Mouse (Mus musculus): ENCODE results near the gene Zfp652. TPM values are rescaled to one million over a fixed set of nuclear protein-coding genes. Genes with fewer than 3 reads are reported as not detected.
A peak's percentile ranks its signal among the peaks of the same experiment; 100 is the strongest.
"Not testable (repeated sequence)": the region's sequence is repeated elsewhere in the genome, so short reads cannot be mapped to it uniquely, and the experiment has no call there.

The Zfp652 gene
- polyA plus RNA-seq, 1 experiment from 2014 or later = 26.6 TPM

DNA sequence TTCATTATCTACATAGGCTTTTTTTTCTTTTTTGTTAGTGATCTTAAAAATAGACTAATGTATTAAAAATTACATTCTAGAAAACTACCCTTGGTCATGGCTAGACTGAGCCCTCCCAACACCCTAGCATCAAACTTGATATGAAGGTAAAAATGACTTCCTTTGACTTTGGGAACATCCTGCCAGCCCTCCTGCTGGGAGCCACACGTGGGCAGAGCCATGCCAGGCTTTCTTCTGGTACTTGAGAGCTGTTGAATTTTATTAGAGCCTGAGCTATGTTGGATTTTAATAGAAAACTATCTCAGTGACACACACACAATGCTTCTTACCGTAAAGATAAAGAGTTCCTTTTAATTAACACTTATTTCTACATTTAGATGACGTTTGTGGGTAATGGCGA, 34.3 kb downstream of the Zfp652 start:
- Histone ChIP-seq H3K4me1 (no peaks in the 10 kb centered on the region), H3K9me3 (no peaks in the 10 kb centered on the region), H3K4me3 (no peak overlapping the region), H3K36me3 (peaks cover 22% of the 10 kb centered on the region), H3K4me2 (no peak overlapping the region), H3K27ac (no peak overlapping the region), H3K9ac (no peak overlapping the region), H3K27me3 (no peaks in the 10 kb centered on the region)
- WGBS = 70% methylated on average over 4 of the region's 4 CpGs
- ATAC-seq (ENCODE audit: insufficient number of reproducible peaks, low FRiP score, low TSS enrichment, low read depth) = no peak

DNA sequence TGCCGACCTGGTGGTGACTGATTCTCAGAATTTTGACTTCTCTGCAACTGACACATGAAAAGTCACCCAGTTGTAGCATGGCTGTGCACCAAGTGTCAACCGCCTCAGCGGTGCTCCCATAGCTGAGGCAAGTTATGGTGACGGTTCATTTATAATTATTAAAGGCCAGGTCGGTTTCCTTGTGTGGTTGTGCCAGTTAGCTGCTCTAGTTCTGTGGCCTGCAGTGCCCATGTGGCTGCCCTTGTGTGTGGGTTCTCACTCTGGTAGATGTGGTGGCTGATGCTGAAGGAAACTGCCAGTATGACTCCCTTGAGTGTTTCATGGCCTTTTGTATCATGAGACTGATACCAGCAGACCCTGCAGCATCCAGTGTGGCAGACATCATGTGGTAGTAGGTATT, 35.9 kb downstream of the Zfp652 start:
- 79% methylated on average over 5 of the region's 5 CpGs for WGBS
- H3K4me3 ChIP-seq = no peak overlapping the region
- no peak overlapping the region for H3K27ac ChIP-seq
- no peak overlapping the region for H3K4me2 ChIP-seq
- H3K9ac ChIP-seq = no peak overlapping the region
- H3K36me3 ChIP-seq = peaks cover 35% of the 10 kb centered on the region
- ATAC-seq (ENCODE audit: insufficient number of reproducible peaks, low FRiP score, low TSS enrichment, low read depth) = no peak
- no peaks in the 10 kb centered on the region for H3K9me3 ChIP-seq
- no peaks in the 10 kb centered on the region for H3K4me1 ChIP-seq
- H3K27me3 ChIP-seq = no peaks in the 10 kb centered on the region

- Histone ChIP-seq H3K9ac (no peak overlapping the region), H3K4me2 (no peak overlapping the region), H3K27ac (no peak overlapping the region), H3K4me1 (no peaks in the 10 kb centered on the region), H3K27me3 (no peaks in the 10 kb centered on the region), H3K9me3 (no peaks in the 10 kb centered on the region), H3K4me3 (no peak overlapping the region), H3K36me3 (peaks cover 40% of the 10 kb centered on the region)
- WGBS = 81% methylated on average over 15 of the region's 15 CpGs
- no peak for ATAC-seq (ENCODE audit: insufficient number of reproducible peaks, low FRiP score, low TSS enrichment, low read depth)
Measured at GRCm38 (mm10) chr11:95749619-95750018, 37.1 kb downstream of the Zfp652 start.

- Histone ChIP-seq H3K4me3 (no peak overlapping the region), H3K4me2 (no peak overlapping the region), H3K27me3 (no peaks in the 10 kb centered on the region), H3K36me3 (peaks cover 54% of the 10 kb centered on the region), H3K9me3 (no peaks in the 10 kb centered on the region), H3K27ac (no peak overlapping the region), H3K4me1 (no peaks in the 10 kb centered on the region), H3K9ac (no peak overlapping the region)
- no peak for ATAC-seq (ENCODE audit: insufficient number of reproducible peaks, low FRiP score, low TSS enrichment, low read depth)
- 40% methylated on average over 1 of the region's 1 CpGs for WGBS
Measured at GRCm38 (mm10) chr11:95750995-95751394, 38.5 kb downstream of the Zfp652 start.

- ATAC-seq (ENCODE audit: insufficient number of reproducible peaks, low FRiP score, low TSS enrichment, low read depth); H3K27ac ChIP-seq; H3K4me1 ChIP-seq; H3K4me2 ChIP-seq; H3K9ac ChIP-seq; H3K4me3 ChIP-seq; H3K9me3 ChIP-seq; H3K27me3 ChIP-seq: not testable (repeated sequence)
- H3K36me3 ChIP-seq = peaks cover 65% of the 10 kb centered on the region
- WGBS = 93% methylated on average over 4 of the region's 4 CpGs
Measured at GRCm38 (mm10) chr11:95755137-95755536, 42.7 kb downstream of the Zfp652 start.

DNA sequence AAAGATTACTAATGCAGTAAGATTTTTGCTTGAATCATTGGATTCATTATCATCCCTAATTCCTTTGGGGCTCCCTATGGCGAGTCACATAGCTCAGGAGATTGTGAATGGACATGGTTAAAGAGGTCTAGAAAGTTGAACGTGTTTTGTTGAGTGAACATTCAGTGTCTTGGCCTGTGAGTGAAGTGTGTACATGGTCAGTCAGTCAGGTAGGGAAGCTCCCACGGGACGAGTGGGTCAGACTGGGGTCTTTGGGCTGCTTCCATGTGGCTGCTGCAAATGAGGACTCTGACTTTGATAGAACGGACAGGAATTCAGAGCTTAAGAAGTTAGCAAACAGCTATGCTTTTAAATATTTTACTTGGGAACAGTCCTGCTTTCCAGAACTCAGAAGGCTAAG, 48.0 kb downstream of the Zfp652 start:
- Histone ChIP-seq H3K9ac (no peak overlapping the region), H3K27ac (no peak overlapping the region), H3K27me3 (no peaks in the 10 kb centered on the region), H3K9me3 (no peaks in the 10 kb centered on the region), H3K4me3 (no peak overlapping the region), H3K4me2 (no peak overlapping the region), H3K36me3 (peaks cover 52% of the 10 kb centered on the region), H3K4me1 (peaks cover 3% of the 10 kb centered on the region; the same call in 1 of the 2 replicates)
- no peak for ATAC-seq (ENCODE audit: insufficient number of reproducible peaks, low FRiP score, low TSS enrichment, low read depth)
- WGBS = 87% methylated on average over 5 of the region's 5 CpGs

DNA sequence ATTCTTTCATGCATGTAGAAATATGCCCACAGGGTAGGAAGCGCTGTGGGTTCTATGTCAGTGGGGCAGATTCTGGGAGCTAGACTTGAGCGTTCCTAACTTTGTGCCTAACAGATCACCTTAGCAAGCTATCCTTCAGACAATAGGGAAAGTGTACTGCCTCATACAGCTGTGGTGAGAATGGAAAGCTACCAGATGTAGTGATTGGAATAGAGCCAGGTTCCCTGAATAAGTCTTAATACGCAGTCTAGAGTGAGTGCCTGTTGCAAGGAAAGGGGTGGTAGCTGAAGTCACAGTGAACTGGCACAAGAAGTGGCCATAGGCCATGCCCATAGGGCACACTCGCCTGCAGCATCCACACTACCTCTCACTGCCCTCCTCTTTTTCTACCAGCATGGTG, 50.5 kb downstream of the Zfp652 start:
- 65% methylated on average over 4 of the region's 4 CpGs for WGBS
- Histone ChIP-seq H3K27ac (no peak overlapping the region), H3K36me3 (peaks cover 33% of the 10 kb centered on the region), H3K4me3 (no peak overlapping the region), H3K4me1 (peaks cover 3% of the 10 kb centered on the region; the same call in 1 of the 2 replicates), H3K9ac (no peak overlapping the region), H3K9me3 (no peaks in the 10 kb centered on the region), H3K27me3 (no peaks in the 10 kb centered on the region), H3K4me2 (no peak overlapping the region)
- 0 out of 2 replicates have a peak, but pooled peaks have one; percentile 48 for ATAC-seq (ENCODE audit: insufficient number of reproducible peaks, low FRiP score, low TSS enrichment, low read depth)

DNA sequence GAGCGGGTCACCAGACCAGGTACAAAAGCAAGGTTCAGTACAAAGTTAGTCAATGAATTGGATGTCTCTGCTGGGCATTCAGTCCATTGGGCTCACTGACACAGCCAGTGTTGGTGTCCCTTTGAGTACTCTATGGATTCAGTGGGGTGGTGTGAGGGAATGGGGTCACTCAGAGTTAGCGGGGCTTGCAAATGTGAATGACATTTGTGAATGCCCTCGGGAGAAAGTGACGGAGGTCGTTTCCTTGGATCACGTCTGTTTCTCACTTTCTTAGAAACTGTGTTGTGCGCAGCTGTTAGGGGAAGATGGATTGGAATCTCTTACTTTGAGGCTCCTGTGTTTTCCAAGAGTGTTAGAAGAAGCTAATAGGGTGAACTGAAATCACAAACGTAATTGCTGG, 52.3 kb downstream of the Zfp652 start:
- Histone ChIP-seq H3K36me3 (peaks cover 39% of the 10 kb centered on the region), H3K4me3 (no peak overlapping the region), H3K4me2 (no peak overlapping the region), H3K27ac (no peak overlapping the region), H3K9ac (no peak overlapping the region), H3K4me1 (peaks cover 3% of the 10 kb centered on the region; the same call in 1 of the 2 replicates), H3K27me3 (no peaks in the 10 kb centered on the region), H3K9me3 (no peaks in the 10 kb centered on the region)
- ATAC-seq (ENCODE audit: insufficient number of reproducible peaks, low FRiP score, low TSS enrichment, low read depth) = no peak
- WGBS = 68% methylated on average over 8 of the region's 8 CpGs

GRCm38 (mm10) chr11:95765334-95765733, 52.9 kb downstream of the Zfp652 start:
- Histone ChIP-seq H3K9ac (no peak overlapping the region), H3K4me3 (no peak overlapping the region), H3K9me3 (no peaks in the 10 kb centered on the region), H3K27me3 (no peaks in the 10 kb centered on the region), H3K36me3 (peaks cover 41% of the 10 kb centered on the region), H3K4me2 (no peak overlapping the region), H3K27ac (no peak overlapping the region), H3K4me1 (peaks cover 3% of the 10 kb centered on the region; the same call in 1 of the 2 replicates)
- 92% methylated on average over 10 of the region's 10 CpGs for WGBS
- ATAC-seq (ENCODE audit: insufficient number of reproducible peaks, low FRiP score, low TSS enrichment, low read depth) = no peak

DNA sequence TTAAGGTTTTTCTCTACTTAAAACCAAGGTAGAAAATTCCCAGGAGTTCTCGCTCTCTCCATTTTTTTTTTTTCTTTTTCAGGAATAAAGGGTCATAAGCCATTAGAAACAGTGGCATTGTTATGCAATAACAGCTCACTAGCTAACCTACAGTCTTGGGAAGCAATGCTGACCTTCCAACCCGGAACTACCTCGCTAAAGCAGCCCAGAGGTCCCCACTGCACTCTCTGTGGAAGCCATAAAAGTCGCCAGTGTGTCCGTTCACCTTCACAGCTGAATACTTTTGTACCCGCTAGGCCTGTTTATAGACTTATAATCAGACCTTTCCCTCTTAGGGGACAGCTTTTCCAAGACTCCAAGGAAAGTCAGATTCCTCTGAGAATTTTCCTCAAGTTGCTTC, 55.8 kb downstream of the Zfp652 start:
- Histone ChIP-seq H3K9me3 (no peaks in the 10 kb centered on the region), H3K4me2 (no peak overlapping the region), H3K27me3 (no peaks in the 10 kb centered on the region), H3K4me1 (0 out of 2 replicates have a peak, but pooled peaks cover under 1% of the 10 kb centered on the region), H3K4me3 (no peak overlapping the region), H3K9ac (no peak overlapping the region), H3K27ac (no peak overlapping the region), H3K36me3 (peaks cover 38% of the 10 kb centered on the region)
- 58% methylated on average over 6 of the region's 6 CpGs for WGBS
- ATAC-seq (ENCODE audit: insufficient number of reproducible peaks, low FRiP score, low TSS enrichment, low read depth) = no peak

- H3K4me1 ChIP-seq = no peaks in the 10 kb centered on the region
- no peak for ATAC-seq (ENCODE audit: insufficient number of reproducible peaks, low FRiP score, low TSS enrichment, low read depth)
- 86% methylated on average over 10 of the region's 10 CpGs for WGBS
Measured at GRCm38 (mm10) chr11:95769208-95769607, 56.7 kb downstream of the Zfp652 start.

DNA sequence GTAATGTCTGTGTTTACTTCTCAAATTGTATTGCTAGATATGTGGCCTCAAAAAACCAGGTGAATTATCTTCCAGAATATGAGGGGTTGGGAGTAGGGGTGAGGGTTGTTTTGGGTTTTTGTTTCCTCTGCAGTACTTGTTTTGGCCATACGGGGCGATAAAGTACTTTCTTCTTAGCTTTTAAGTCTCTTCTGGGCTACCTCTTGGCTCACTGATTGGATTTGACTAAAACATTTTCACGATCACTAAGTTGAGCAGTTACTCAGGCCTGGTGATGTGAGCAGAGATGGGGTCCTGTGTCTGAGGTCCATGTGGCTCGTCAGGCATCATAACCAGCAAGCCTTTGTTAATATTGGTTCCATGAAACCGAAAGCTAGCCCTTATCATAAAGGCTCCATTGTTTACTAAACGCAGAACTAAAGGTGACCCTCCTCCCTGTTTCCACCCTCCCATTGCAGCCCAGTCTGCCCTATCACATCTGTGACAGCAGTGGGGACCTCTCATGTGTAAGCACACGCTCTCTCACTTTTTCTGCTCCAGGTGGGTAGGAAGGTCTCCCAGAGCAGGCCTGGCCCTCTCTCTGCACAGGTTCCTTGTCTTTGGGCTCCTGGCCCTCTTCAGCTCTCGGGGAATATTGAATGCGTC, 58.4 kb downstream of the Zfp652 start:
- H3K27me3 ChIP-seq = no peaks in the 10 kb centered on the region
- H3K36me3 ChIP-seq = peaks cover 22% of the 10 kb centered on the region
- no peak overlapping the region for H3K27ac ChIP-seq
- H3K4me1 ChIP-seq = no peaks in the 10 kb centered on the region
- no peak overlapping the region for H3K9ac ChIP-seq
- no peak overlapping the region for H3K4me2 ChIP-seq
- no peak overlapping the region for H3K4me3 ChIP-seq
- no peak for ATAC-seq (ENCODE audit: insufficient number of reproducible peaks, low FRiP score, low TSS enrichment, low read depth)
- no peaks in the 10 kb centered on the region for H3K9me3 ChIP-seq
- WGBS = 60% methylated on average over 9 of the region's 9 CpGs

More at GRCm38 (mm10) chr11:95769208-95769607, 56.7 kb downstream of the Zfp652 start:
- no peak overlapping the region for H3K4me2 ChIP-seq
- H3K27me3 ChIP-seq = no peaks in the 10 kb centered on the region
- H3K9ac ChIP-seq = no peak overlapping the region
- H3K4me3 ChIP-seq = no peak overlapping the region
- H3K9me3 ChIP-seq = no peaks in the 10 kb centered on the region
- H3K27ac ChIP-seq = no peak overlapping the region
- peaks cover 33% of the 10 kb centered on the region for H3K36me3 ChIP-seq

DNA sequence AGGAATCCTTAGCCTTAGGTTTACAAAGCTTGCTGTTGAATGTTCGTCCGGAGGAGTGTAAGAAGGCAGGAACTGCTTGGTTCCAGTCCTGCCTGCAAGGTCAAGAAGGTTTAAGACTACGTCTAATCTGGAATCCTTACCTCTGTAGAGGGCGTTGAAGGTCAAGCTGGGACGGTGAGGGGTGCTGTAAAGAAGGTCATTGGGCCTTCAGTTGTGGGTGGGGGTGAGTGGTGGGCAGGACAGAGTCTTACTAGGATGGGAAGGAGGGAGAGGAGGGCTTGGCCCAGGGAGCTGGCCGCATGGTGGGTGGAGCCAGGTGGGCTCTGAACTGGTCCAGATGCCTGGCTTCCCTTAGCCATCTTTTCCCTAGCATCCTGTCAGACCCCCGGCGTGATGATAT, 59.2 kb downstream of the Zfp652 start:
- H3K4me2 ChIP-seq = no peak overlapping the region
- ATAC-seq (ENCODE audit: insufficient number of reproducible peaks, low FRiP score, low TSS enrichment, low read depth) = no peak
- no peaks in the 10 kb centered on the region for H3K27me3 ChIP-seq
- no peak overlapping the region for H3K4me3 ChIP-seq
- 87% methylated on average over 8 of the region's 8 CpGs for WGBS
- no peaks in the 10 kb centered on the region for H3K4me1 ChIP-seq
- no peaks in the 10 kb centered on the region for H3K9me3 ChIP-seq
- H3K27ac ChIP-seq = no peak overlapping the region
- H3K9ac ChIP-seq = no peak overlapping the region
- H3K36me3 ChIP-seq = peaks cover 22% of the 10 kb centered on the region

Data from limb, embryonic 15.5 days (tissue).